Mouse (Mus musculus): ENCODE measurements around the gene Ncam2. TPM values are rescaled to one million over a fixed set of nuclear protein-coding genes. Genes with fewer than 3 reads are reported as not detected.

The Ncam2 gene
- total RNA-seq (2021) = under 1 TPM; 0.22 to 0.25 TPM
- long read RNA-seq, experiment 1 = 0 reads
- long read RNA-seq, experiment 2 = 0 reads

- DNase-seq = peak; percentile 49
- intact Hi-C loops (cut with DNase I; ENCODE audit: low total_unique reads) = no loop called here
These were observed at the start of gene Ncam2 for GRCm38 (mm10) chr16:81200201-81201071. Gene Ncam2, plus strand, starts transcription at chr16:81200697.

DNA sequence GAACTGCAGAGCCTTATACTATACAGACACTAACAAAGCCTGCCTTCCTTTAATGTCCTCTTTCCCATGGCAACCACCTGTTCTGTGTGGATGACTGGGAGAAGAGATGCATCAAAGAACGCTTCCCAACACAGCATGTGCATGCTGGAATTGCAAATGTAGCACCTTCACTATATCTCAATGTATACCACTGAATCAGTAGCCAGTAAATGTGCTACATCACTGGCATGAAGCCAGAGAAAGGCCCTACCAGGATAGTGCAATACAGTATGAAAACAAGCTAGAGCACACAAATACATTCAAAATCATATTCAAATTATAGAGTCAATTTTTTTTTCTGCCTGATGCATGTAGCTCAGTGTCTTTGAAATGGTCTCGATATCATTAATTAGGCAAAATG is 29.7 kb upstream of the Ncam2 start:
- no peak for DNase-seq
- intact Hi-C loops (cut with DNase I; ENCODE audit: low total_unique reads) = no loop called here

DNA sequence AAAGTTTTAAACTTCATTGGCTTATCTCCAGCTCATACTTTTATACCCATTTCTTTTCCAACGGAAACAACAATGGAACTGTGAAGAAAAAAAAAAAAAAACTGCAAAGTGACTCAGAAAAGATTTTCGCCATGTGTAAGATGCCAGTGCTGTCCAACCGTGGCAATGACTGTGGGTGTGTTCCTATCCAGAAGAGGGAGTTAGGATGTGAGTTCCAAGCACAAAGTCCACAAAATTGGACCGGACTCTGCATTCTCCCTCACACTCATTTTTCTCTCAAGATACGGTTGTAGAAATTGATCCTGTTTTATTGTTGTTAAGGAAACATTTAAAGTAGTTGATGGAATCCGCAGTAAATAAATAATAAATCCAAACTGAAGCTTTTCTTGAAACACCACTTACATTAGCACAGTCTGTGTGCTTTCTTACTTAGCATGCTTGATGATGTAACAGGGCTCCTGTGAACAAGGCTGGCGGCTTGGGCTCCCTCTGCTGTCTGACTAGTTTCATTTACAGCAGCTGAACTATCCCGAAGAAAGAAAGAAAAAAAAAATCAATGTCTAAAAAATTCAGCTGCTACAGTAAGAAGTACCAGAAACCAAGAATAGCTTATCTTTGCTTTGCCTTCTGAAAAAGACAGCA is 25.1 kb upstream of the Ncam2 start:
- intact Hi-C loops (cut with DNase I; ENCODE audit: low total_unique reads) = no loop called here

DNA sequence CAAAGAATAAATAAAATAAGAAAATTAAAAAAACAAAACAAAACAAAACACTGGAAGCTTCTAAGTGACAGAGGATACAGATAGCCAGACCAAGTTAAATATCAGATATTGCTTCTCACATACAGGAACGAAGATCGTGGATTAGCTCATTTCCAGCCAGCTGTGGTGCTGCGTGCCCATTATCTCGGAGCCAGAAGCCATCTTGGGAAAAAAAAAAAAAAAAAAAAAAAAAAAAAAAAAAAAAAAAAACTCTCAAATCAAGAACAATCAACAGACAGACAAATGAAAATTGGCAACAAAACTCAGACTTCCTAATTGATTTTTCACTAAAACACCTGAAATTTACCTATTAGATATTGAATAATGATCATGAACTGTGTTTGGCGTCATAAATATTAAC is 20.7 kb upstream of the Ncam2 start:
- no peak for DNase-seq
- intact Hi-C loops (cut with DNase I; ENCODE audit: low total_unique reads) = no loop called here

More for the DNA sequence above, 25.1 kb upstream of the Ncam2 start:
- peak; percentile 18 for DNase-seq

GRCm38 (mm10) chr16:81187579-81188179 is 12.8 kb upstream of the Ncam2 start:
- intact Hi-C loops (cut with DNase I; ENCODE audit: low total_unique reads) = no loop called here
- DNase-seq = no peak

- intact Hi-C loops (cut with DNase I; ENCODE audit: low total_unique reads) = no loop called here
- DNase-seq = no peak
These were observed 8.9 kb upstream of the Ncam2 start for GRCm38 (mm10) chr16:81191621-81192020.

DNA sequence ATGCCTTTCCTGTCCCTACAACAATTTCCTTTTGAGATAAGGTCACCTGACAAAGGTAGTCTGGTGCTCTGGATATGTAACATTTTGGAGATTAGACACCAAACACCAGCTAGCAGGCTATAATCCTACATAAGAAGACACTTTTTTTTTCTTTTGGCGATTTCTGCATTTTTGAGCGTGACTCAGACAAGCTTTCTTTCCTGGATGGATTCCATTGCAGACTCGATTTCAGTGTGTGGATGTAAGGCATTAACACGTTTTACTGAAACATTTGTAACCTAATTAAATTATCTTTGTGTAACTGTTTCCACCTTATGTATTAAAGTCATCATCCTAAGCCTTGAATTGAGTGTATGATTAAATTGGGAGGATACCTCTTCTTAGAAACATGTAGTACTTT is 7.9 kb upstream of the Ncam2 start:
- intact Hi-C loops (cut with DNase I; ENCODE audit: low total_unique reads) = no loop called here
- DNase-seq = no peak

DNA sequence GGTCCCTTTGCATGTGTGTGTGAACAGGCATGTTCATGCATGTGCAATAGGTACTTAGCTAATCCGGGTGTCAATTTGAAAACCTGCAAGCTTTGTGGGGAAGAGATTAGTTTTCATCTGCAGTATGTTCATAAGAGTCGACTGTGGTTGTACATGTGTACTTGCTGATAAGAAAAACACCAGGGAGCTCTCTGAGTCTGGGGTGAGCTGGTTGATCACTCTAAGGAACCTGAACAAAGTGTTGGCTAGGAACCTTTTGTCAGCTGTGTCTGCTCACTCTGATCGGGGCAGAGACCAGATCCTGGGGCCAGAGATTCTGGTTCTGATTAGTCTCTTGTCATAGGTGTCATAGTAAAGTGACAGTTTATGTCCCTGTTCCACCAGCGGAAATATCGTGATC is 1.0 kb upstream of the Ncam2 start:
- no peak for DNase-seq
- intact Hi-C loops (cut with DNase I; ENCODE audit: low total_unique reads) = no loop called here

DNA sequence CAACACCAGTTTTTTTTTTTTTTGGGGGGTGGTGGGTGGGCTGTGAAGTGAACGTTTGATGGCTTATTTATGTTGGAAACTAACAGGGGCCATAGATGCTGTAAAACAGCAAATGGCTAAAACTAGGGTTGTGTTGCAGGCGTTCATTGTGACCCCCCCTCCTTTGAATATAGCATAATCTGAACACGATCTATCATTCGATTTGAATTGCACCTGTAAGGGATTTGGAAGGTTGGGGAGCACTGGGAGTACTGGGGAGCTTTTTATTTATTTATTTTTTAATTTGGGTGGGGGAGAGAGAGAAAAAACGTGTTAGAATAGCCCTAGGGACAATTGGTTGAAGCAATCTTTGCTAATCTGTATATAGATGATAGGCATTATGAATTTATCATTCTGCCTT is 974 bp downstream of the Ncam2 start:
- intact Hi-C loops (cut with DNase I; ENCODE audit: low total_unique reads) = no loop called here

GRCm38 (mm10) chr16:81201992-81202391 is 1.5 kb downstream of the Ncam2 start:
- no peak for DNase-seq
- intact Hi-C loops (cut with DNase I; ENCODE audit: low total_unique reads) = no loop called here

More for the DNA sequence above, 974 bp downstream of the Ncam2 start:
- DNase-seq = no peak

- intact Hi-C loops (cut with DNase I; ENCODE audit: low total_unique reads) = no loop called here
- no peak for DNase-seq
These were observed 2.2 kb downstream of the Ncam2 start for GRCm38 (mm10) chr16:81202721-81203161.

DNA sequence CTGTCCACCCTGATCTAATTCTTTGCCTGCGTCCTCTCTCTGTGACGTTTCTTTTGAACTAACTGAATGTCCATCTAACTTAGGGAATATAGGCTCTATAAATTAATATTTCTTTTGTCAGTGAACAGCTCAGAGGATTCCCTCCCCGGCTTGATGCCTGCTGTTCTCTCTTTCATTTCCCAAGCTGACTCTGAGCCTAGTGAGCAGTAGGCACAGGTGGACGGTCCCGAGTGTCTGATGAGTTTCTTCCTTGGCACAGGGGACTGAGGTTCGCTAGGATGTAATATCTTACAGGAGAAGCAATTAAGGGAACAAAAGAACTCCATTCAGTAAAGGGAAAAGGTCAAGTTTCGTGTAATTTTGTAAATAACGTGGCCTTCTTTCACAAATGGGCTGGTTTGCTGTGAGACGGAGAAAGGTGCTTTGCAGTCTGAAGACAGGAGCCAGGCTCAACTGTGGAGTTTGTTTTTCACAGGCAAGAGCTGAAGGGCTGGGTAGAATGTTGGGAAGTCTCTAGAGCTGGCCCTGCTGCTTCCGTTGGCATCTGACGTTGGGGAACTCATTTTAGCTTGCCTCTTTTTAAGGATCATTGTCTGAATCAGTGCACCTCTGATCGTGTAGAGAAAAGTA is 4.0 kb downstream of the Ncam2 start:
- DNase-seq = no peak
- intact Hi-C loops (cut with DNase I; ENCODE audit: low total_unique reads) = no loop called here

DNA sequence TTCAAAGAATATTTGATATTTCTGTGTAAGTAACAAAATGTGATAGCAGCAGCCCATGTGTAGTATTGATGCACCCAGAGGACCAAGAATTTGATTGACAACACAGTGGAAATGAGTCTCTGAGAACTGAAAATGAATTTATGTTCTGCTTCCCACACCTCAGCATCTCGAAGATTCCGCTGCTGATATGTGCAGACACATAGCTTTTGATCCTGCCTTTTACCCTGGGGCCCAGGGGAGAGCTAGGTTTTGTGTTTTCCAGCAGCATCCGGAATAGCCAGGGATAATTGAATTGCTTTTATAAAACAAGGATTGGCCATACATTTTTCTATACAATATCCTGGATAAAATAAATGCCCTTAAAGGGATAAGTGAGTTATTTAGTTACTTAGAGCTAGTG is 20.7 kb downstream of the Ncam2 start:
- intact Hi-C loops (cut with DNase I; ENCODE audit: low total_unique reads) = no loop called here
- no peak for DNase-seq

DNA sequence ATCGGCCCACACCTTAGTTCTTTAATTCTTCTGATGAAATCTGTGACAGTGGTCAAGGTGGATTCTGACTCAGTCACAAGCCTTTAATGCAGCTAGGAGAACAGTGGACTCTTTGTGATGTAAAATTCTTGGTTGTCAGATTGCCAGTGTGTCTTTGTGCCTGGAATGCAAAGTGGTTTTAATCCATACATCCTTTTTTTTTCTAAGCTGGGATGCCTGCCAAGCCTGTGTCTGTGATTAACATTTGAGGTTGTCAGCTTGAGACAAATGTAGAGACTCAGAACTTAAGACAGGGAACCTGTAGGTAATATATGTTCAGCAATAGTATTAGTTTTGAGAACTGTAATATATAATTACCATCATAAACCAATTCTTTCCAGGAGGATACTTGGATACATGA is 23.3 kb downstream of the Ncam2 start:
- DNase-seq = no peak
- intact Hi-C loops (cut with DNase I; ENCODE audit: low total_unique reads) = no loop called here

DNA sequence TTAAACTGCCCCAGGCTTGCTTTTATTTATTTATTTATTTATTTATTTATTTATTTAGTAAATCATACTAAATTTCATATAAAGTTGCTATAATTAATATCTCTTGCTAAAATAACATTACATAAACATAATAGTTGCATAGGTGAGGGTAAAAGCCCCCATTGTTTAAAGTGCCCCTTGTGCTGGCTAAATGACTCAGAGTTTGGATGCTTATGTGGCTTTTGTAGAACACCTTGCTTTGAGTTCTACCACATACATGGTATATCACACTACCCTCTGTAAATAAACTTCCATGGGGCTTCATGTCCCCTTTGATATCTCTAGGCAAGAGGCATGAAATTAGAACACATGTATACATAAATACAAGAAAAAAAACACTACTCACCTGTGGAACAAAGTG is 23.8 kb downstream of the Ncam2 start:
- no peak for DNase-seq
- intact Hi-C loops (cut with DNase I; ENCODE audit: low total_unique reads) = no loop called here

DNA sequence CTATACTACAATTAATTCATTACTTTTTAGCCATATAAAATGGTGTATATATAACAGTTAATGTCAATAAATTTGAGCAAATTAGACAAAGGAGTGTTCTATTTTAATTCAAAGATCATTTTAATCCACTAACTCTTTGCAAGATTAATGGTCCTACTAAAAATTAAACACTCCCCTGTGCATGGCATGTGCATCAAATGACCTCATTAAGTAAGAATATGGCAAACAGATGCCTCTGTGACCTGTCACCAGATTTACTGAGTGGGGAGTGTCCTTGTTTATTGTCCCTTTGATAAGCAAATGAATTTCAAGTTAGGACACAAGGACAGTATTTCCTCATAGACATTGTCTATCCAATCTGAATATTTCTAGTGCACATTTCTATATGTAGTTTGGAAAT is 54.4 kb downstream of the Ncam2 start:
- intact Hi-C loops (cut with DNase I; ENCODE audit: low total_unique reads) = no loop called here
- no peak for DNase-seq

- no peak for DNase-seq
- intact Hi-C loops (cut with DNase I; ENCODE audit: low total_unique reads) = no loop called here
These were observed 59.9 kb downstream of the Ncam2 start for GRCm38 (mm10) chr16:81260429-81260828.

- intact Hi-C loops (cut with DNase I; ENCODE audit: low total_unique reads) = no loop called here
- DNase-seq = no peak
These were observed 73.3 kb downstream of the Ncam2 start for GRCm38 (mm10) chr16:81273597-81274360.

DNA sequence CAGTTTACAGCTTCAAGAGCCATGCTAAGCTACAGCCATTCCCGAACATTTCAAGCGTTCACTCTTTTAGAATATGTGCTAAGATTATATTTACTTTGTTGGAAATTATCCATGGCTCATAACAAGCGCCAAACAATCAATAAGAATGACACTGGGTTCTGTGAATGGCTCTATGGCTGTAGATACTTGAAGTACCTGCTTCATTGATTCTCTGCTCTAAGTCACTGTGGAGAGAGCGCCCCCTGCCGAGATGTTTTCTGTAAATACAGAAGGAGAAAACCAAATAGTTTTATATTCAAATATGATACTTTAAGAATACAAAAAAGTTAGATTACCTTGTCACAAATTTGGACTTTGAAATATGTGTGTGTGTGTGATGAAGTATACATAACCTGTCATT is 83.7 kb downstream of the Ncam2 start:
- intact Hi-C loops (cut with DNase I; ENCODE audit: low total_unique reads) = no loop called here
- peak; percentile 4 for DNase-seq

All from gastrocnemius, postnatal 14 days (tissue).